Mouse (Mus musculus) megakaryocyte, embryonic 14.5 days (primary cell): ENCODE measurements around the gene Rgl3. TPM values are rescaled to one million over a fixed set of nuclear protein-coding genes. Genes with fewer than 3 reads are reported as not detected.

Experiments used
- H3K27me3 ChIP-seq: replicated peaks from 2 replicates; pipeline ENCODE3; 2012; ENCODE audit warnings: inconsistent platforms
- H3K36me3 ChIP-seq: replicated peaks from 2 replicates; pipeline ENCODE3; 2012; ENCODE audit warnings: low read length, inconsistent platforms, mixed read lengths
- H3K4me1 ChIP-seq: 2 replicates; pipeline ENCODE4 v1.6.1; 2012; ENCODE audit warnings: inconsistent platforms
- H3K4me3 ChIP-seq: replicated peaks from 2 replicates; pipeline ENCODE3; 2012; ENCODE audit warnings: moderate library complexity, mild to moderate bottlenecking, inconsistent platforms
- H3K9me3 ChIP-seq: 2 replicates; pipeline ENCODE4 v1.6.1; 2012; ENCODE audit warnings: inconsistent platforms
- FLI1 ChIP-seq: IDR thresholded peaks from 2 replicates; pipeline ENCODE4 v1.6.1; 2012; ENCODE audit warnings: low read length, inconsistent platforms, mixed read lengths
- GATA1 ChIP-seq: IDR thresholded peaks from 3 replicates; pipeline ENCODE4 v1.6.1; 2012; ENCODE audit warnings: mixed read lengths, low read length, inconsistent platforms, borderline replicate concordance
- polyA plus RNA-seq: library from polyadenylated mRNA; stranded (reverse); fragments of >175 nt; gene quantifications from 2 replicates; pipeline ENCODE4 v1.2.3, GENCODE M21; 2012; ENCODE audit warnings: low replicate concordance; ENCODE audit not compliant: insufficient read depth

Rgl3 gene
- 2.2 and 5.6 TPM in 2 replicates for polyA plus RNA-seq

DNA sequence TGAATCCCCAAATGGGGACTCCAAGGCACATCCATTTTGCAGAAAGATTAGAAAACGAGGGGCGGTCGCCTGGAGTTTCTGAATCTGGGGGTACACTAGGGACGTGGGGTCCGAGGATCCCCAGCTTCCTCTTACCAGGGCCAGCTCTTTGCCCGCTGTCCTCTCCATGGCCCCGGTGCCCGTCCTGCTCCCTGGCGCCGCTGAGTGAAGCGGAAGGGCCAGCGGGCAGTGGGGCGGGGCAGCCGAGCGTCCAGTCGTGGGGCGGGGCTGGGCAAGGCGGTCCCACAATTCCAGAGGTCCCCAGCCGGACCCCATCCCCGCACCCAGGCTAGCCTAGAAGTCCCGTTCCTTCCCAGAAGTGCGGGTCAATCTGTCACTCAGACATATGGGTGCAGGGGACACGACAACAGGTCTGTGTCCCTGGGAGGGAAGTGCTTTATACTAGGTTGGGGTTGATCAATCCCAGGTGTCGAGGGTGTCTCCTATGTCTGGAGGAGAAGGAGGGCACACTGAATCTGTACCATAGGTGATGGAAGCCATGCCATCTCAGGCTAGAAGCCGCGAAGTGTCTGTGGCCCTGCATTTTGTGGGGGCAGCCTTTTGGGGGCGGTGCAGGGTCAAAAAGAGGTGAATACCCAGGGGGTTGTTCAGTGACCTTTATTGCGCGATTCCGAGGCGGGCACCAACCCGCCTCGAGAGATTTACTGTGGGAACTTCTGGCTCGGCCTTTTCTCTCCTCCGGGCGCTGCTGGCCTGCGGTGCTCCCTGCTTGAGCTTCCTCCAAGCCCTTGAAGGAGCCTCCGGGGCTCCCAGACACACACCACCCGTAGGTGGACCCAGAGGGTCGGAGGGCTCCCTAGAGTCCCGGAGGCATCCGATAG is at the start of gene Rgl3:
Rgl3 (minus strand) TSS at position 217 of the 881 bp plus-strand sequence.
- TF ChIP-seq GATA1 (no peak), FLI1 (no peak)

GRCm38 (mm10) chr9:22037826-22038225 is 48.6 kb upstream of the Rgl3 start:
- no peak for TF ChIP-seq FLI1
- no peak for TF ChIP-seq GATA1
- no peak overlapping the region for H3K4me3 ChIP-seq

More for the DNA sequence above, at the start of gene Rgl3:
- Histone ChIP-seq H3K9me3 (peaks cover 15% of the 10 kb centered on the region), H3K36me3 (no peaks in the 10 kb centered on the region), H3K4me1 (peaks cover 28% of the 10 kb centered on the region), H3K27me3 (peaks cover 90% of the 10 kb centered on the region), H3K4me3 (peak within 1 kb of the TSS; percentile 88)

DNA sequence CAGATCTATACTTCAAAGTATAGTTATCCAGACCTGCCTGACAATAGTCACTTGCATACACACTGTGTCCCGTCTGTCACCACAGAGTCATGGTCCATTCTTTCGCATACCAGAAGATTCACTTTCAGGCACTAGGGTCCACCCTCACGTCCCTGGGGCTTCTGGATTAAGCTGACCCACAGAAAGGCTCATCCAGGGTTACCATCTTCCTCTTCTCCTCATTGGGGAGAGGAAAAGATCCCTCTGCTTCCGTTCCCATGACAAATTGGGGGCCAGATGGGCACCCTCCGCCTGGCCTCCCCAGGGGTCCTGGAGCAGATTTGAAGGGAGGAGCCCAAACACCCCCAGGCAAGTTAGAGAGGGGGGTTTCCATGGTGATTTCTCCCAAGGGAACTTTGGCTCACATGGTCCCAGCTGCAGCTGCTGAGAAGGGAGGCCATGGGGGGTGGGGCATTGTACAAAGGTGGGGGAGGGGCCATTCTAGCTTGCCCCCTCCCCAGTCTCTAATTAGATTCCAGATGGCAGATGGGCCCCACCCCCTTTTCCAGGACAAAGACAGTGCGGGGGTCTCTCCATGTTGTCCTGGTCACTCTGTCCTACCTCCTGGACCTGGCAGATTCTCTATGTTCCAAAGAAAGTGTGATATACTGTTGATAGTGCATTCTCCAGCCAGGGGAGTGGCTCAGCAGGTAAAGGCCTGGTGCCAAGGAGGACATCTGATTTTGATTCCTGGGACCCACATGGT is 46.2 kb upstream of the Rgl3 start:
- Histone ChIP-seq H3K9me3 (peaks cover 23% of the 10 kb centered on the region), H3K4me1 (peaks cover 12% of the 10 kb centered on the region), H3K27me3 (peaks cover 49% of the 10 kb centered on the region), H3K36me3 (no peaks in the 10 kb centered on the region), H3K4me3 (no peak overlapping the region)
- no peak for TF ChIP-seq GATA1
- no peak for TF ChIP-seq FLI1

More at GRCm38 (mm10) chr9:22037826-22038225, 48.6 kb upstream of the Rgl3 start:
- H3K9me3 ChIP-seq: peaks cover 17% of the 10 kb centered on the region
- peaks cover 12% of the 10 kb centered on the region for H3K4me1 ChIP-seq
- peaks cover 48% of the 10 kb centered on the region for H3K27me3 ChIP-seq
- no peaks in the 10 kb centered on the region for H3K36me3 ChIP-seq

- TF ChIP-seq GATA1 (no peak), FLI1 (no peak)
- H3K9me3 ChIP-seq: peaks cover 32% of the 10 kb centered on the region
- H3K4me3 ChIP-seq: no peak overlapping the region
- H3K36me3 ChIP-seq: no peaks in the 10 kb centered on the region
- peaks cover 58% of the 10 kb centered on the region for H3K27me3 ChIP-seq
- peaks cover 12% of the 10 kb centered on the region for H3K4me1 ChIP-seq
Observed at GRCm38 (mm10) chr9:22030386-22030785, 41.1 kb upstream of the Rgl3 start.

DNA sequence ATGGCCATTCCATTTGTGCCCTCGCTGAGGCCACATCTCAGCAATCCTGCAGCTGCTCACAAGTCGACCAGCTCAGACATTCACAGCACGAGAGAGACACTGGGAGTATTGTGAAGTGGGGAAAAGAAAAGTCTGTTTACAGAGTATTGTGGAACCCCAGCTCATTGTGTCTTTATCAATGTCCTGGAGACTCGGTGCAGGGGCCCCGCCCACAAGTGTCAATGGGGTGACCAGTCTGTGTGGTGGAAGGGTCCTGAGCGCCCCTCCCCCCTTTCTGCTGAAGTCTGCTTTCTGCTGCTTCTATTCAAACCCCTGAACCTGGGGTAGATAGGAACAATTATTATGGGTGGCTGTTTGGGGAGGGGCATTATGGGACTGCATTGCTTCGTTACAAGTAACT is 39.2 kb upstream of the Rgl3 start:
- Histone ChIP-seq H3K4me3 (no peak overlapping the region), H3K9me3 (peaks cover 26% of the 10 kb centered on the region), H3K27me3 (peaks cover 59% of the 10 kb centered on the region), H3K36me3 (no peaks in the 10 kb centered on the region), H3K4me1 (no peaks in the 10 kb centered on the region)
- no peak for TF ChIP-seq FLI1
- no peak for TF ChIP-seq GATA1

DNA sequence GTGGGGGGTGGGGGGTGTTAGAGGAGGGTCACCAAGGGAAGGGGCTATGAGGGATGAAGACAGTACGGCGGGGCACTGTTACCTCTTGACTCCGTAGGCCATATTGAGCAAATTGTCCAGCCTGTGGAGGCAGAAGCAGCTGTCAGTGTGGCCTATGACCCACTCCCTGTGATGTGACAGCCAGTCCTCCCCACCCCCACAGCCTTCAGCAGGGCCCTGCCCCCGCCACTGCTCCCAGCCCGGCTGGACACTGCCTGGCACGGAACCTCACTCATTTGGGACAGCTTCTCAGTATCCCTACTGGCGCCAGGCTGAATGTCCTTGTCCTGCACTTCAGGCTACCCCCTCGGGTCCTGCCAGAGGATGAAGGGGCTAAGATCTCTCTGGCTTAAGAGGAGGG is 35.3 kb upstream of the Rgl3 start:
- peaks cover 7% of the 10 kb centered on the region for H3K9me3 ChIP-seq
- H3K36me3 ChIP-seq: no peaks in the 10 kb centered on the region
- TF ChIP-seq GATA1: no peak
- no peak for TF ChIP-seq FLI1
- peaks cover 57% of the 10 kb centered on the region for H3K27me3 ChIP-seq
- H3K4me1 ChIP-seq: no peaks in the 10 kb centered on the region
- no peak overlapping the region for H3K4me3 ChIP-seq

DNA sequence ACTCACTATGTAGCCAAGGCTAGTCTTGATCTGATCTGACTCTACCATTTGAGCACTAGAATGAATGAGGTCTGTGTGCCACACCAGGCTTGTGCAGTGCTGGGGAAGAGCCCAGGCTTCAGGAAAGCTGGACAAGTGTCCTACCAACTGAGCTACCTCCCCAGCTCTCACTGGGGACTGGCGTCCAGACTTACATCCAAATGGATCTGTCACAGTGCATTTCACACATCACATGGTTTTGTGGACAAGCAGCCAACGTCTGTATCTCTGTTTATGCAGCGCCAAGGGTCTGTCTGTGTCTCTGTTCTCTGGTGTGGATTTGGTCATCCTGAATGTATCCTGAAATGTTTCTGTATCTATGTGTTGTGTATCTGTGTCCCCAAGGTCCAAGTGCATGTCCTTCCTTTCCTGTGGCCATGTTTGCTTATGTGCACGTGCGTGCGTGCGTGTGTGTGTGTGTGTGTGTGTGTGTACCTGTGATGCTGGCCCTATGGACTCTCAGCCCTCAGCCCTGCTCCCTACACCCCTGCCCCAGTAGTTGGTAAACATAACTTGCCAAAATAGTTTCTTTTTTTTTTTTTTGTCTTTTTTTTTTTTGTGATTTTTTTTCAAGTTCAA is 28.1 kb upstream of the Rgl3 start:
- Histone ChIP-seq H3K4me3 (no peak overlapping the region), H3K27me3 (peaks cover 13% of the 10 kb centered on the region), H3K36me3 (peaks cover 28% of the 10 kb centered on the region), H3K9me3 (0 out of 2 replicates have a peak, but pooled peaks cover 3% of the 10 kb centered on the region), H3K4me1 (peaks cover 12% of the 10 kb centered on the region)
- TF ChIP-seq FLI1: no peak
- no peak for TF ChIP-seq GATA1

DNA sequence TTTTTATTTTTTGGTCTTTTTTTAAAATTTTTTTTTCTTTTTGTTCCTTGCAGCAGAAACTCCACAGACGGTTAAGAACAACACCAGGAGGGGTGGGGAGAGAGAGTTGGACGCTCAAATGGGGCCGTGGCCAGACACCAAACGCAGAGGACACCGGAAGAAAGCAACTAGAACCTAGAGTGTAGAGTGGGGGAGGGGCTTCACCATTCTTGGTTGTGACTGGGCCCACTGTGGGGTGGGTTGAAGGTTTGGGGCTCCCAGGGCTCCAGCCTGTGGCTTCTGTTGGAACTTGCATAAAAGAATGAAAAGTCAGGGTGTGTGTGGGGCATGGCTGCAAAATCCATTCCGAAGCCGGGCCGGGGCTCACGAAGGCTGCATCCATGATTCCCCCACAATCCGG is 27.0 kb upstream of the Rgl3 start:
- no peak overlapping the region for H3K4me3 ChIP-seq
- H3K4me1 ChIP-seq: peaks cover 14% of the 10 kb centered on the region
- no peaks in the 10 kb centered on the region for H3K9me3 ChIP-seq
- H3K27me3 ChIP-seq: peaks cover 10% of the 10 kb centered on the region
- peaks cover 38% of the 10 kb centered on the region for H3K36me3 ChIP-seq
- no peak for TF ChIP-seq GATA1
- TF ChIP-seq FLI1: no peak

DNA sequence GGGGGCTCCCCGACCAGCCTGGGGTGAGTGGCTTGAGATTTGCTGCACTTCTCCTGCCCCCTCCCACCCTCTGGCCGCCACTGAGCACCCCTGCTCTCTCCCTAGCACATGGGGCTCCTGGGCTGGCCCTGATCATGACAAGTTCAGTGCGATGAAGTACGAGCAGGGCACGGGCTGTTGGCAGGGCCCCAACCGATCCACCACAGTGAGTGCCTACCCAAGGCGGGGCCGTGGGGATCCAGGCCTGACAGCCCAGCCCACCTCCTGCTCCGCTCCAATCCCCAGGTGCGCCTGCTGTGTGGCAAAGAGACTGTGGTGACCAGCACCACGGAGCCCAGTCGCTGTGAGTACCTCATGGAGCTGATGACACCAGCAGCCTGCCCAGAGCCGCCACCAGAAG is 23.5 kb upstream of the Rgl3 start:
- no peak for TF ChIP-seq FLI1
- TF ChIP-seq GATA1: no peak
- Histone ChIP-seq H3K36me3 (peaks cover 73% of the 10 kb centered on the region), H3K27me3 (no peaks in the 10 kb centered on the region), H3K4me1 (peaks cover 45% of the 10 kb centered on the region), H3K4me3 (no peak overlapping the region), H3K9me3 (no peaks in the 10 kb centered on the region)
